Mouse (Mus musculus) kidney, embryonic 15.5 days (tissue): ENCODE measurements at regions not wholly inside any gene's neighbourhood (a gene's known extent, or its start where the extent isn't known, plus 50 kb on each side); places are given as distances from the start of the nearest gene placed in this dataset.

Experiments
- ATAC-seq: fragments of 200-750 bp; cut with Nextera tagmentation; replicated peaks from 2 replicates; pipeline ENCODE4 v1.8.0; 2017; ENCODE audit warnings: moderate TSS enrichment; ENCODE audit not compliant: low FRiP score
- H3K27ac ChIP-seq: fragments of 300-500 bp; sonication (generic); 2 replicates; pipeline ENCODE4 v1.5.1; 2015; ENCODE audit warnings: mild to moderate bottlenecking, inconsistent platforms
- H3K27me3 ChIP-seq: fragments of 300-500 bp; sonication (generic); 2 replicates; pipeline ENCODE4 v1.6.1; 2015; ENCODE audit warnings: inconsistent platforms
- H3K36me3 ChIP-seq: fragments of 300-500 bp; sonication (generic); 2 replicates; pipeline ENCODE4 v1.6.1; 2015; ENCODE audit warnings: inconsistent platforms
- H3K4me1 ChIP-seq: fragments of 300-500 bp; sonication (generic); 2 replicates; pipeline ENCODE4 v1.6.1; 2015; ENCODE audit warnings: inconsistent platforms
- H3K4me2 ChIP-seq: fragments of 300-500 bp; sonication (generic); 2 replicates; pipeline ENCODE4 v1.6.1; 2015; ENCODE audit warnings: moderate library complexity, mild to moderate bottlenecking, inconsistent platforms
- H3K4me3 ChIP-seq: fragments of 300-500 bp; sonication (generic); replicated peaks from 2 replicates; pipeline ENCODE4 v1.5.1; 2015; ENCODE audit warnings: mild to moderate bottlenecking, inconsistent platforms
- H3K9ac ChIP-seq: fragments of 300-500 bp; sonication (generic); 2 replicates; pipeline ENCODE4 v1.6.1; 2015; ENCODE audit warnings: mild to moderate bottlenecking, inconsistent platforms
- H3K9me3 ChIP-seq: fragments of 300-500 bp; sonication (generic); replicated peaks from 2 replicates; pipeline ENCODE4 v1.6.1; 2016; ENCODE audit warnings: inconsistent platforms
- WGBS: fragments of 180-500 bp; shearing (Covaris S2); methylation state at CpG from one replicate; pipeline ENCODE4 v1.1.7; 2015; ENCODE audit warnings: mixed read lengths; 5-methylcytosine and 5-hydroxymethylcytosine counted together

GRCm38 (mm10) chr11:66605998-66606397 is 80.2 kb upstream of the Shisa6 start:
- no peak overlapping the region for H3K4me3 ChIP-seq
- WGBS: 54% methylated on average over 3 of the region's 3 CpGs
- H3K4me1 ChIP-seq: peaks cover 2% of the 10 kb centered on the region; the same call in 1 of the 2 replicates
- H3K27me3 ChIP-seq: no peaks in the 10 kb centered on the region
- H3K27ac ChIP-seq: no peak overlapping the region
- no peaks in the 10 kb centered on the region for H3K9me3 ChIP-seq
- H3K4me2 ChIP-seq: no peak overlapping the region
- H3K36me3 ChIP-seq: no peaks in the 10 kb centered on the region
- peak; percentile 71 for ATAC-seq
- H3K9ac ChIP-seq: no peak overlapping the region

GRCm38 (mm10) chr11:66606646-66607045 is 80.9 kb upstream of the Shisa6 start:
- H3K4me3 ChIP-seq: no peak overlapping the region
- WGBS: 22% methylated on average over 9 of the region's 9 CpGs
- no peak for ATAC-seq
- peaks cover 2% of the 10 kb centered on the region; the same call in 1 of the 2 replicates for H3K4me1 ChIP-seq
- H3K36me3 ChIP-seq: no peaks in the 10 kb centered on the region
- H3K9ac ChIP-seq: no peak overlapping the region
- no peak overlapping the region for H3K4me2 ChIP-seq
- H3K9me3 ChIP-seq: no peaks in the 10 kb centered on the region
- no peak overlapping the region for H3K27ac ChIP-seq
- H3K27me3 ChIP-seq: no peaks in the 10 kb centered on the region

- H3K27ac ChIP-seq: no peak overlapping the region
- 82% methylated on average over 2 of the region's 2 CpGs for WGBS
- peaks cover 2% of the 10 kb centered on the region; the same call in 1 of the 2 replicates for H3K4me1 ChIP-seq
- no peak overlapping the region for H3K9ac ChIP-seq
- H3K4me3 ChIP-seq: no peak overlapping the region
- H3K36me3 ChIP-seq: no peaks in the 10 kb centered on the region
- no peak for ATAC-seq
- H3K27me3 ChIP-seq: no peaks in the 10 kb centered on the region
- H3K4me2 ChIP-seq: no peak overlapping the region
- no peaks in the 10 kb centered on the region for H3K9me3 ChIP-seq
Observed at GRCm38 (mm10) chr11:66609733-66610132, 84.0 kb upstream of the Shisa6 start.

- Histone ChIP-seq H3K4me1 (no peaks in the 10 kb centered on the region), H3K27me3 (no peaks in the 10 kb centered on the region), H3K9me3 (no peaks in the 10 kb centered on the region), H3K9ac (no peak overlapping the region), H3K4me2 (no peak overlapping the region), H3K36me3 (no peaks in the 10 kb centered on the region), H3K27ac (no peak overlapping the region), H3K4me3 (no peak overlapping the region)
- WGBS: 17% methylated on average over 6 of the region's 6 CpGs
- no peak; the same call in 1 of the 2 replicates for ATAC-seq
Observed at GRCm38 (mm10) chr11:66613150-66613549, 87.4 kb upstream of the Shisa6 start.

- 90% methylated on average over 4 of the region's 4 CpGs for WGBS
- ATAC-seq: no peak
- no peak overlapping the region for H3K27ac ChIP-seq
Observed at GRCm38 (mm10) chr11:66625491-66625890, 99.7 kb upstream of the Shisa6 start.

GRCm38 (mm10) chr11:66656810-66657209 is 131.0 kb upstream of the Shisa6 start:
- Histone ChIP-seq H3K27ac (no peak overlapping the region), H3K4me2 (no peak overlapping the region), H3K27me3 (no peaks in the 10 kb centered on the region), H3K4me3 (no peak overlapping the region), H3K9ac (no peak overlapping the region), H3K9me3 (no peaks in the 10 kb centered on the region), H3K4me1 (no peaks in the 10 kb centered on the region), H3K36me3 (no peaks in the 10 kb centered on the region)
- no peak for ATAC-seq
- 80% methylated on average over 3 of the region's 3 CpGs for WGBS

More at GRCm38 (mm10) chr11:66625491-66625890, 99.7 kb upstream of the Shisa6 start:
- Histone ChIP-seq H3K36me3 (no peaks in the 10 kb centered on the region), H3K4me1 (no peaks in the 10 kb centered on the region), H3K27me3 (no peaks in the 10 kb centered on the region), H3K9me3 (no peaks in the 10 kb centered on the region), H3K4me3 (no peak overlapping the region), H3K4me2 (no peak overlapping the region), H3K9ac (no peak overlapping the region)

- 0 out of 2 replicates have a peak, but pooled peaks have one; percentile 18 for ATAC-seq
- Histone ChIP-seq H3K4me2 (no peak overlapping the region), H3K27ac (no peak overlapping the region), H3K27me3 (no peaks in the 10 kb centered on the region), H3K9ac (no peak overlapping the region), H3K4me3 (no peak overlapping the region), H3K9me3 (no peaks in the 10 kb centered on the region), H3K4me1 (peaks cover 2% of the 10 kb centered on the region; the same call in 1 of the 2 replicates), H3K36me3 (no peaks in the 10 kb centered on the region)
- WGBS: 38% methylated on average over 2 of the region's 2 CpGs
Observed at GRCm38 (mm10) chr11:66674581-66674980, 148.8 kb upstream of the Shisa6 start.

- 66% methylated on average over 4 of the region's 4 CpGs for WGBS
- ATAC-seq: no peak
- Histone ChIP-seq H3K9me3 (no peaks in the 10 kb centered on the region), H3K27me3 (no peaks in the 10 kb centered on the region), H3K9ac (no peak overlapping the region), H3K27ac (no peak overlapping the region), H3K4me1 (no peaks in the 10 kb centered on the region), H3K4me3 (no peak overlapping the region), H3K36me3 (no peaks in the 10 kb centered on the region), H3K4me2 (no peak overlapping the region)
Observed at GRCm38 (mm10) chr11:66680057-66680621, 154.4 kb upstream of the Shisa6 start.

- Histone ChIP-seq H3K9me3 (no peaks in the 10 kb centered on the region), H3K4me1 (no peaks in the 10 kb centered on the region), H3K27me3 (no peaks in the 10 kb centered on the region), H3K4me2 (no peak overlapping the region), H3K27ac (no peak overlapping the region), H3K4me3 (no peak overlapping the region), H3K9ac (no peak overlapping the region), H3K36me3 (no peaks in the 10 kb centered on the region)
- 91% methylated on average over 4 of the region's 4 CpGs for WGBS
- no peak for ATAC-seq
Observed at GRCm38 (mm10) chr11:66681892-66682291, 156.1 kb upstream of the Shisa6 start.

GRCm38 (mm10) chr11:66684181-66684580 is 158.4 kb upstream of the Shisa6 start:
- H3K27ac ChIP-seq: no peak overlapping the region
- no peak for ATAC-seq
- H3K36me3 ChIP-seq: no peaks in the 10 kb centered on the region
- no peak overlapping the region for H3K9ac ChIP-seq
- no peak overlapping the region for H3K4me2 ChIP-seq
- WGBS: 58% methylated on average over 4 of the region's 4 CpGs
- no peaks in the 10 kb centered on the region for H3K27me3 ChIP-seq
- H3K9me3 ChIP-seq: no peaks in the 10 kb centered on the region
- H3K4me3 ChIP-seq: no peak overlapping the region
- no peaks in the 10 kb centered on the region for H3K4me1 ChIP-seq

- WGBS: 66% methylated on average over 5 of the region's 5 CpGs
- Histone ChIP-seq H3K27me3 (no peaks in the 10 kb centered on the region), H3K9ac (no peak overlapping the region), H3K4me1 (no peaks in the 10 kb centered on the region), H3K36me3 (no peaks in the 10 kb centered on the region), H3K9me3 (no peaks in the 10 kb centered on the region), H3K4me2 (no peak overlapping the region), H3K4me3 (no peak overlapping the region), H3K27ac (no peak overlapping the region)
- ATAC-seq: no peak
Observed at GRCm38 (mm10) chr11:66694651-66695266, 169.0 kb upstream of the Shisa6 start.

GRCm38 (mm10) chr11:66696791-66697190 is 171.0 kb upstream of the Shisa6 start:
- H3K27me3 ChIP-seq: no peaks in the 10 kb centered on the region
- H3K9me3 ChIP-seq: no peaks in the 10 kb centered on the region
- no peak overlapping the region for H3K4me3 ChIP-seq
- H3K4me1 ChIP-seq: no peaks in the 10 kb centered on the region
- H3K36me3 ChIP-seq: no peaks in the 10 kb centered on the region
- no peak for ATAC-seq
- WGBS: 70% methylated on average over 1 of the region's 1 CpGs
- H3K4me2 ChIP-seq: no peak overlapping the region
- no peak overlapping the region for H3K9ac ChIP-seq
- H3K27ac ChIP-seq: no peak overlapping the region

GRCm38 (mm10) chr11:66745479-66745878 is 166.3 kb upstream of the Pirt start:
- Histone ChIP-seq H3K36me3 (no peaks in the 10 kb centered on the region), H3K27me3 (no peaks in the 10 kb centered on the region), H3K4me1 (no peaks in the 10 kb centered on the region), H3K9me3 (no peaks in the 10 kb centered on the region), H3K27ac (no peak overlapping the region), H3K9ac (no peak overlapping the region), H3K4me2 (no peak overlapping the region), H3K4me3 (no peak overlapping the region)
- 63% methylated on average over 1 of the region's 1 CpGs for WGBS
- ATAC-seq: no peak
